Mouse (Mus musculus) lung, postnatal 0 days (tissue): ENCODE measurements around the gene Usp47.

Experiments
- CTCF ChIP-seq: IDR thresholded peaks from 2 replicates; pipeline ENCODE4 v1.5.1; 2016; ENCODE audit warnings: antibody characterized with exemption, mild to moderate bottlenecking
- EP300 ChIP-seq: IDR thresholded peaks from 2 replicates; pipeline ENCODE4 v1.6.1; 2016; ENCODE audit warnings: antibody characterized with exemption, mild to moderate bottlenecking, control low read depth

DNA sequence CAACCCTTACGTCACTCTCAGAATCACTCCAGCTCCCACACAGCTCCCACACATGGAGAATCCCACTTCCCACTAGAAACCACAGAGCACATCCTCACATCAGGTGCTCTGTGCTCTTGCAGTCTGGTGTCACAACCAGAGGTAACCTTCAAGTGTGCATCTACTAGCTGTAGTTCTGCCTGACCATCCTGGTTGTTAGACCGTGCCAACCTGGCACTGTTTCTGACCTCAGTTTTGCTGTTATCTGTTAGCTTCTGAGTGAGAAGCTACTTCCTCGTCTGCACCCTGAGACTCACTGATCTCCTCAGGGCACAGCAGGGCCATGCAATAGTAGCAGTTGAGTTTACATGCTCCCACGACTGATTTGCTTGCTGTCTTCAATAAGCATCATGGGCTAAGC is 38.0 kb upstream of the Usp47 start:
- TF ChIP-seq CTCF = no peak
- no peak for TF ChIP-seq EP300
